Mouse (Mus musculus): Measurements from ENCODE around the gene Hsd11b1. TPM values are rescaled to one million over a fixed set of nuclear protein-coding genes. Genes with fewer than 3 reads are reported as not detected.

Gene Hsd11b1
- total RNA-seq, 2 experiments from 2014 or later, result 4.0 to 4.3 TPM

GRCm38 (mm10) chr1:193200640-193201382 is 63.1 kb downstream of the Hsd11b1 start:
- DNase-seq, result no peak

- DNase-seq, result no peak
These were observed 65.6 kb downstream of the Hsd11b1 start for GRCm38 (mm10) chr1:193198312-193198711.

GRCm38 (mm10) chr1:193197494-193198205 is 66.2 kb downstream of the Hsd11b1 start:
- DNase-seq, result peak; percentile 53

GRCm38 (mm10) chr1:193195169-193195810 is 68.6 kb downstream of the Hsd11b1 start:
- DNase-seq, result no peak

- no peak for DNase-seq
These were observed 69.3 kb downstream of the Hsd11b1 start for GRCm38 (mm10) chr1:193194416-193195140.

- DNase-seq, result no peak
These were observed 72.1 kb downstream of the Hsd11b1 start for GRCm38 (mm10) chr1:193191675-193192283.

- DNase-seq, result no peak
These were observed 74.1 kb downstream of the Hsd11b1 start for GRCm38 (mm10) chr1:193189771-193190170.

- DNase-seq, result peak; percentile 60
These were observed 74.7 kb downstream of the Hsd11b1 start for GRCm38 (mm10) chr1:193189151-193189621.

GRCm38 (mm10) chr1:193188257-193188656 is 75.6 kb downstream of the Hsd11b1 start:
- DNase-seq, result no peak

GRCm38 (mm10) chr1:193181104-193181503 is 82.8 kb downstream of the Hsd11b1 start:
- no peak for DNase-seq

GRCm38 (mm10) chr1:193174143-193174733 is 89.6 kb downstream of the Hsd11b1 start:
- DNase-seq, result no peak

- no peak for DNase-seq
These were observed 90.1 kb downstream of the Hsd11b1 start for GRCm38 (mm10) chr1:193173810-193174129.

- peak; percentile 90 for DNase-seq
These were observed 90.7 kb downstream of the Hsd11b1 start for GRCm38 (mm10) chr1:193172991-193173809.

Other genes with a start within 250 kb of the Hsd11b1 start
- under 1 TPM; 0.59 to 0.61 TPM for gene Syt14, start 228.3 kb downstream of the Hsd11b1 start, total RNA-seq (2021)
- 10 to 100 TPM in 1 of 2 experiments, 1 to 10 TPM in 1; 9.2 to 12.9 TPM for gene Diexf, start 133.8 kb downstream of the Hsd11b1 start, total RNA-seq (2021)
- gene Irf6, start 111.0 kb downstream of the Hsd11b1 start, total RNA-seq (2021), result 1 to 10 TPM; 2.7 to 2.8 TPM
- gene A130010J15Rik, start 96.0 kb downstream of the Hsd11b1 start, total RNA-seq (2021), result 1 to 10 TPM; 3.8 to 5.3 TPM
- 10 to 100 TPM; 20.9 to 24.1 TPM for gene Traf3ip3, start 62.4 kb downstream of the Hsd11b1 start, total RNA-seq (2021)
- gene Lamb3, start 56.4 kb downstream of the Hsd11b1 start, total RNA-seq (2021), result 1 to 10 TPM; 1.2 to 2.0 TPM
- 10 to 100 TPM; 24.8 to 30.4 TPM for gene G0s2, start 9.1 kb upstream of the Hsd11b1 start, total RNA-seq (2021)
- under 1 TPM; 0.42 to 0.47 TPM for gene Camk1g, start 106.2 kb upstream of the Hsd11b1 start, total RNA-seq (2021)